Mouse (Mus musculus) CD4-positive naive resting alpha-beta T cell, adult 76 days (primary cell): ENCODE measurements around the gene Acsl5. TPM values are rescaled to one million over a fixed set of nuclear protein-coding genes. Genes with fewer than 3 reads are reported as not detected.

Experiments used
- total RNA-seq: library from RNA; stranded (reverse); gene quantifications from one replicate; pipeline ENCODE4 v1.2.4, GENCODE M21; 2023

Gene Acsl5
- total RNA-seq: 37.7 TPM

DNA sequence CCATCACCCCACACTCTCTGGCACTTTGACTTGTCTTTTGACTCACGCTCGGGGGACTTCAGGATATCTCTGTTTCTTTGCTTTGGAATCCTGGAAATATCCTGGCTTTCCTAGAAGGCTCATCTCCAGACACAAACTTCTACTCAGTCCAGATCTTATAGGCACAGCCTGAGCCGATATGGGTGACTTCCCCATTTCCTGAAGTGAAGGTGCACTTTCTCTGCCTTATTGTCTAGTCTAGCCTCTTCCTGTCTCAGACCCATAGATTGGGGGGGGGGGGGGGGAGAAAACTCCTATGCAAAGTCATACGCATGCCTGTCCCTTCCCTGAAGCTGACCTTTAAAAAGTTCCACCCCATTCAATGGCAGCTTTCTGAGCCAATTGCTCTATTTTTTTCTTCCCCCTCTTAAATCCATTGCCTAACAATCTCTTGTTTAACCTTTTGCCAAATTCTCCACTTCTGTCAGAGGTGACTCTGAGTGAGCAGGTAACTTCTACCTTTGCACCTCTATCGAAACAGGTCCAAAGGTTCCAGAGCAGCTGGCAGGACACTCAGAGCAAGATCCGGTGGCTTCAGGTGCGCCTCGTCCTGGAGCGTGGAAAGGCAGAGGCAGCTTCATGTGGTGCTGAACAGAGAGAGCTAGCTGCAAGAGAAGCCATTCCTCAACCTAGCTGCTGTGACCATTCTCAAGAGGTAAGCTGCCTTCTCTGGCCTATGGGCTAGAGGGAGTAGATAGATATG is at the start of gene Acsl5:
TSS of gene Acsl5 (plus strand) at position 556 of the 742 bp plus-strand sequence.

DNA sequence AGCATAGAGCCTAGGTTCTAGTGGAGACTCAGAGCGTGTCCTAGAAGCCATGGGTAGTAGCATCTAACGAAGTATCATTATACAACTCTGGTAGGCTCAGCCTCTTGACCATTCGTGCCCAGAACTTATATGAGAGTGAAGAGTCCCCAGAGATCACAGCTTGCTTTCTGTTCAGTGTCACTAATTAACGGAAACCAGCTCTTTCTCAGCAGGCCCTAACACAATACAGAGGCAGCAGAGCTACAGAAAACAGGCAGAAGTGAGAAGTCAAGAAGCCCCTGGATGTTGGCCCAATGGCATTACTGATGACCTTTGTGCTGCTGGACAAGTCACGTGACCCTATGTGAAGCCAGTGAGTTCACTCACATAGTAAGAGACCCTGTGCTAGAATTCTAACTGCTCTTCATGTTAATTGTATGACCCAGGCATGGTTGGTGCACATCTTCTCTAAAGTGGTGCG is 10.5 kb upstream of the Acsl5 start, which contains the start of gene Gucy2g:
TSS of gene Gucy2g (minus strand) at position 51 of the 460 bp plus-strand sequence.

DNA sequence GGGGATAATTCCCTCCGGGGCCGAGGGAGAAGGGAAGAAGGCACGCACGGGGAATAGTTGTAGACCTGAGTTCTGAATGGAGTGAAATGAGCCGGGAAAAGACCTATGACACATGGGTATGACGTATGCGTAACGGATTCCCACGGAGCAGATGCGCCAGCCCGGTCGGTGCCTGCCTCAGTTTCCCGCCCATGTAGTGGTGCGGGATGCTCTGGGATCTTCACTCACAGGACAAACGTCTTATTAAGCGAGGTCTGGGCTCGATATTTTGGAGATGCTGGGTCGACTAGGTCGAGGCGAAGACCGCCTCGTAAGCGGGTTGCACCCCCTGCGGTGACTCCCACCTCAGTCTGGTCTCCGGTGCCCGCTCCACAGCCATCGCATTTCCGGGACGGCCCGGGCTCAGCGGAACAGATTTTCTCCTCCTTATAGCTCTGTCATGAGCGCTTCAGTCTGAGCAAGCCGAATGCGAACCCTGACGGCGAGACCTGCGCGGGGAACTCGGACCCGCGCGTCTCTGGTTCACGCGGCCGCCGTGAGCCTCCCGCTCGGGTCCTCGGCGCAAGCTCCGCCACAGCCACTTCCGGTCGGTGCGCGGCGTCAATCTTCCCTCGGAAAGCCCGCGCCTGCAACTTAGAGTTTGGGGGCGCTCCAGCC is 63.8 kb downstream of the Acsl5 start, which contains the start of gene Zdhhc6:
TSS of gene Zdhhc6 (minus strand) at position 581 of the 657 bp plus-strand sequence.

DNA sequence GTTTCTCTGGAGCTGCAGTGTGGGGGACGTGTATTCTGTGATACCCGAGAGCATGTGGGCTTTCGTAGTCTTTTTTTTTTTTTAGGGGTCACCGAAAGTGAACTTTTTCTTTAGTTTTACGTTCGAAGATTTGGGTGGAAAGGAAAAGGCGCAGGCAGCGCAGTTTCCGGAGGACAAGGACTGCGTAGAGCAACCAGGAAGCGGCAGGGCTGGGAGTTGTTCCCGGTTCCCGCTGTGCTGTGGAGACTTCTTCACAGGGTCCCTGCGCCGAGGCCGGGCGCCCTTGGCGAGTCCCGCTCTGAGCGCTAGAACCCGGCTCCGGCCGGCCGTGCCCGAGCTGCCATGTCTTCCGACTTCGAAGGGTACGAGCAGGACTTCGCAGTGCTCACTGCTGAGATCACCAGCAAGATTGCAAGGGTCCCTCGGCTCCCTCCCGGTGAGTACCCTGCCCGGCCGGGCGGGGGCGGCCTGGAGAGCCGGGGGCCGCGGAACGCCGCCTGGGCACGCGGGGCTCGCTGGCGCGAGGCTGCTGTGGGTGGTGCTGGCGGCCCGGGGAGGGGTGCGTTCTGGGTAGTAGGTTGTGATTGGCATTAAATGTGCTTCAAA is 64.5 kb downstream of the Acsl5 start, which contains the start of gene Vti1a:
TSS of gene Vti1a (plus strand) at position 187 of the 606 bp plus-strand sequence.

Other genes starting within 250 kb of the Acsl5 start
- 4.9 TPM for gene Gpam, start 124.7 kb upstream of the Acsl5 start, total RNA-seq
- not detected for gene Tectb, start 71.2 kb upstream of the Acsl5 start, total RNA-seq
- not detected for gene Gucy2g, start 10.7 kb upstream of the Acsl5 start, total RNA-seq
- gene Zdhhc6, start 64.1 kb downstream of the Acsl5 start, total RNA-seq: 31.2 TPM
- gene Vti1a, start 64.4 kb downstream of the Acsl5 start, total RNA-seq: 47.2 TPM